Mouse (Mus musculus) liver, adult 2 months (tissue): ENCODE data around the gene Il17re.

Source experiments
- CTCF ChIP-seq: fragments of 200-500 bp; IDR thresholded peaks from 2 replicates; pipeline ENCODE4 v1.5.1; 2011; ENCODE audit warnings: low read depth, low read length, control low read depth
- POLR2A ChIP-seq: fragments of 200-500 bp; IDR thresholded peaks from 2 replicates; pipeline ENCODE4 v1.6.1; 2011; ENCODE audit warnings: low read length, control low read depth; ENCODE audit not compliant: insufficient read depth; ENCODE audit errors: extremely low read depth

GRCm38 (mm10) chr6:113478906-113479305, 20.6 kb downstream of the Il17re start:
- TF ChIP-seq CTCF (no peak), POLR2A (no peak)
